Mouse (Mus musculus) mouse embryonic stem cell (cell line): ENCODE results near the gene Gabarapl1.

Source experiments
- in situ Hi-C, 2 experiments: fragments of 300-500 bp; cut with MboI; formaldehyde crosslinking; loops; 1 replicate in 1 of 2; 3 replicates in 1 of 2; pipeline ENCODE4 v1.14.3; 2019 to 2020; ENCODE audit warnings: low sequenced_read_pairs in 2 of 2, low pct_unique_long_range_greater_than_20kb in 1 of 2, mixed read lengths in 1 of 2; ENCODE audit not compliant: unreplicated experiment in 1 of 2

Gabarapl1 gene

GRCm38 (mm10) chr6:129530261-129530660, 2.7 kb upstream of the Gabarapl1 start:
- in situ Hi-C loops: loop anchor here in 1 of 2 experiments (25.0 kb wide), 1 partner anchor 693 kb away; the partner anchor contains the start of genes Gm44511 and Klrb1b

- in situ Hi-C loops: loop anchor here in 1 of 2 experiments (25.0 kb wide), 1 partner anchor 695 kb away; the partner anchor contains the start of genes Gm44511 and Klrb1b
These were observed 411 bp upstream of the Gabarapl1 start for GRCm38 (mm10) chr6:129532556-129532941.

DNA sequence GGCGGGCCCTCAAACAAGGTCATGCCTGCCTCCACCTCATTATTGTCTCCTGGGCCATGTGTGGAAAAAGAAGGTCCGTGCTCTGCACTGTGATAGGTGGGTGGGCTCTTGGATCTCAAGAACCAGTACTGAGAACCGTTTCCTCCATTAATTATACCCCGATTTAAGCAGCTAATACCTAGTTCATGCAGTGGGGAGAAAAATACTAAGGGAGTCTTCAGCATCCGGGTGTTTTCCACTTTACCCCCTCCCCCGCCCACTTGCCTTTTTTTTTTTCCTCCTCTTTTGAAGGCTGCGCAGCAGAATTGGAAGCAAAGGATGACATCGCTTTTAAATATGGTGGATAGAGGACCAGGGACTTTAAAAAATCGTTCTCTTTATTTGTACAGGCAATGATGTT, 1.1 kb downstream of the Gabarapl1 start:
- in situ Hi-C loops: loop anchor here in 1 of 2 experiments (25.0 kb wide), 1 partner anchor 697 kb away; the partner anchor contains the start of genes Gm44511 and Klrb1b

DNA sequence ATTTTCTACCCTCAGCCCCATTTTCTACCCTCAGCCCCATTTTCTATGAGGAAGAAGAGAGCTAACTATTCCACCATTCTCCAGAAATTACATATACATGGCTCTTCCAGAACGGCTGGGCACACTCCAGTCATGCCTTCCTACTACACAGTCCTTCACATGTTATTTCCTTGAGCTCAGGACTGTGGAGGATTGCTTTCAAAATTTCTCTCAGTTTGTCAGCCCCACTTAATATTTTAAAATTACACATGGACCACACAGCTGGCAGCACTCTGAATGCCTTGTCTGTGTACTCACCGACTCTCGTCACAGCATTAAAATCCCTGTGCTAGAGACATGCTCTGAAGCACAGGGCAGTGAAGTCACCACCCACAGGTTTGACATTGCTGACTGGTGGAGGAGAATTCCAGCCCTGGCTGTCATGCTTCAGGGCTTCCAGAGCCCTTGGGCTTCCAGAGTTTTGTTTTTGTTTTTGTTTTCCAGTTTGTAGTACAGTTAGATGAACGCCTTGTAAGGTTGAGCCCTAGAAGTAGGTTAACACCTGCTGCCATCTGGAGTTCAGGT, 1.7 kb downstream of the Gabarapl1 start:
- in situ Hi-C loops: loop anchor here in 1 of 2 experiments (25.0 kb wide), 1 partner anchor 697 kb away; the partner anchor contains the start of genes Gm44511 and Klrb1b

- in situ Hi-C loops: loop anchor here in 1 of 2 experiments (25.0 kb wide), 1 partner anchor 698 kb away; the partner anchor contains the start of genes Gm44511 and Klrb1b
These were observed 2.8 kb downstream of the Gabarapl1 start for GRCm38 (mm10) chr6:129535723-129536122.

DNA sequence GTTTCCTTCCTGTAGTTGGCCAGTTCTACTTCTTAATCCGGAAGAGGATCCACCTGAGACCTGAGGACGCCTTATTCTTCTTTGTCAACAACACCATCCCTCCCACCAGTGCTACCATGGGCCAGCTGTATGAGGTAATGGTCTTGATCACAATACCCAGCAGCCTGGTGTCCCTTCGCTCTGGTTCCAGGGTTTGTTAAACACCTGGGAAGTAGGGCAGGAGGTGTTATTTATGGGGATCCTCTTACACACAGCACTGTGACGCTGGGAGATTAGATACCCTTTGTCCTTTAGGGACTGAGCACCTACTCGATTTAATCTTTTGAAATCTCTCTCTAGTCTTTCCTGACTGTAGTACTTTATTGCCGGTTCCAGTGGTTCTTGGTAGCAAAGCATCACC, 5.6 kb downstream of the Gabarapl1 start:
- in situ Hi-C loops: loop anchor here in 1 of 2 experiments (25.0 kb wide), 1 partner anchor 701 kb away; the partner anchor contains the start of genes Gm44511 and Klrb1b

DNA sequence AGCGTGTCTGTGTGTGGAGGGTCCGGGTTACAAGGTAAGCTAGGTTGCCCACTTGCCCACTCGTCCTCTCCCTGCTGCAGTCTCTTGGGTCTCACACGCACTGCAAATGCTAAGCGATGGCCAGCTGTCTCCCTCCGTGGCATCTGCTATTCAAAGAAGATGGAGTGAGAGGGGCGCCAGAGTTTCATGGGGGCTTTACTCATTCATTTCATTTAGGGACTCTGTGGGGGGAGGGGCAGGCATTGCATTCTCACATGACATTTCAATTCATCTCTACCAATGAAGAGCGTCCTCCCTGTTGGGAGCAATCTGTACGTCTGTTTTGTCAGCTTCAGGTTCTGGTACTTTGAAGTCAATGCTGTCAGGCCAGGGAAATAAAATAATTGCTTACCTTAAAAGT, 9.0 kb downstream of the Gabarapl1 start:
- in situ Hi-C loops: loop anchor here in 1 of 2 experiments (25.0 kb wide), 1 partner anchor 705 kb away; the partner anchor contains the start of genes Gm44511 and Klrb1b

GRCm38 (mm10) chr6:129542540-129542939, 9.6 kb downstream of the Gabarapl1 start:
- in situ Hi-C loops: loop anchor here in 1 of 2 experiments (25.0 kb wide), 1 partner anchor 705 kb away; the partner anchor contains the start of genes Gm44511 and Klrb1b

DNA sequence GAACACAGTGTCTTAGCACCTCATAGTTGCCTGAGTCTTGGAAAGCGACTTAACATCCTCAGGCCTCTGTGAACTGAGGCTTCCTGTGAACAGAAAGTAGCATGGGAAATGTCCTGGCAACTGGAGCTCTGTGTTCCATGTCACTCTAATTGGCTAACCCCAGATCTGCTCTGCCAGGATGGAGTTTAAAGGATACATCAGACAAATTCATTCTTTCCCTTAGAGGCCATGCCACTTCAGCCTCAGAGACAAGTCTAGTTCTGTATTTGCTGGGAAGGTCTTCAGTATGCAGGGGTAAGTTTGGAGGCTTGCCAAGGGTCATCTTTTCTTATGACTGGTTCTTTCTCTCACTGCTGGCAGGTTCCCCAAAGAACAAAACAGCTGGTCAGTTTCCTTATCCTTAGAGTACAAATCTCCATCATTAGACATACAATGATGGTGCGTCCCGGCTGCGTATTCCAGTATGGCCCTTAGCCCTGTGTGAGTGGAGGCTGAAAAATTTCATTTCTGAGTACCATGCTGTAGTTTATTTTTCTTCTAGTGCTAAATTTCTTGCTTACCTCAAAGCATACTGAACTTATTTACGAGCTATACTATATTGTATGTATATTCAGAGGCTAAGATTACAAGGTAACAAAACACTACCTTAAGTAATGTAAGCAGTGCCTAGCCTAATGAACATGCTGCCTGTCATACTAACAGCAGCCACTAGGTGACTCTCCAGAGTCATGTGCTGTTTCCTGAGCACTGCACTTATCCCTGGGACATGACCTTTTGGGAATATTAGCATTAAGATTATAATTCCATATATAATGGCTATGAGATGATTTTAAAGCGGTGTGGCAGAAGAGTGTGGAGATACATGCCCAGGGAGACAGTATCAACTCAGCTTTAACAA, 11.0 kb downstream of the Gabarapl1 start:
- in situ Hi-C loops: loop anchor here in 1 of 2 experiments (25.0 kb wide), 1 partner anchor 707 kb away; the partner anchor contains the start of genes Gm44511 and Klrb1b

GRCm38 (mm10) chr6:129547277-129547676, 14.3 kb downstream of the Gabarapl1 start:
- in situ Hi-C loops: loop anchor here in 1 of 2 experiments (25.0 kb wide), 1 partner anchor 710 kb away; the partner anchor contains the start of genes Gm44511 and Klrb1b

- in situ Hi-C loops: loop anchor here in 1 of 2 experiments (25.0 kb wide), 1 partner anchor 711 kb away; the partner anchor contains the start of genes Gm44511 and Klrb1b
These were observed 15.0 kb downstream of the Gabarapl1 start for GRCm38 (mm10) chr6:129548009-129548408.

- in situ Hi-C loops: no loop called here
These were observed 24.5 kb downstream of the Gabarapl1 start for GRCm38 (mm10) chr6:129557298-129558023.

- in situ Hi-C loops: no loop called here
These were observed 26.1 kb downstream of the Gabarapl1 start for GRCm38 (mm10) chr6:129558946-129559640.

- in situ Hi-C loops: no loop called here
These were observed 26.7 kb downstream of the Gabarapl1 start for GRCm38 (mm10) chr6:129559641-129560027.

GRCm38 (mm10) chr6:129565257-129565656, 32.3 kb downstream of the Gabarapl1 start:
- in situ Hi-C loops: no loop called here

- in situ Hi-C loops: no loop called here
These were observed 42.4 kb downstream of the Gabarapl1 start for GRCm38 (mm10) chr6:129575315-129575714.

DNA sequence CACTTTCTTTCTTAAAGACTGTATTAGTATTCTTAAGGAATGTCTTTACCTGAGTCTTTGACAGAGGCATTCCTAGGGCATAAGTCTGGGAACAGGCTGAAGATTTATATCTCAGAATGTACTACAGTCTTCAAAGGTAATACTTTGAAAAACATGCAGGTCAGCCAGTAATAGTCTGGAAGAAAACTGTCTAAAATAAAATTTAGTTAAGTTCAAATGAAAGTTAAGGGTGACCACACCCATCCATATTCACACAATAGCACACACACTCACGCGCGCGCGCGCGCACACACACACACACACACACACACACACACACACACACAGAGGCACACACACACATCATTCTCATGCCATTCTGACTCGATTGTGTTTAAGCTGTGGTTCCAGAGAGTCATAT, 44.6 kb downstream of the Gabarapl1 start, which contains the start of gene Klre1:
Gene Klre1, plus strand, starts transcription at position 301 of the 400 bp plus-strand sequence.
- in situ Hi-C loops: no loop called here
